Mouse (Mus musculus) thymus, adult 2 months (tissue): ENCODE measurements around the gene Gucy2d.

Experiments
- CTCF ChIP-seq: fragments of 200-500 bp; IDR thresholded peaks from 2 replicates; pipeline ENCODE4 v1.5.1; 2012; ENCODE audit warnings: mild to moderate bottlenecking, control low read depth, low read length, moderate library complexity, borderline replicate concordance; ENCODE audit not compliant: control insufficient read depth, poor library complexity, insufficient read depth; ENCODE audit errors: extremely low read depth
- POLR2A ChIP-seq: fragments of 200-500 bp; IDR thresholded peaks from 2 replicates; pipeline ENCODE4 v1.6.1; 2012; ENCODE audit warnings: mild to moderate bottlenecking, low read length, control low read depth, moderate library complexity; ENCODE audit not compliant: control insufficient read depth, poor library complexity, insufficient read depth; ENCODE audit errors: extremely low read depth

DNA sequence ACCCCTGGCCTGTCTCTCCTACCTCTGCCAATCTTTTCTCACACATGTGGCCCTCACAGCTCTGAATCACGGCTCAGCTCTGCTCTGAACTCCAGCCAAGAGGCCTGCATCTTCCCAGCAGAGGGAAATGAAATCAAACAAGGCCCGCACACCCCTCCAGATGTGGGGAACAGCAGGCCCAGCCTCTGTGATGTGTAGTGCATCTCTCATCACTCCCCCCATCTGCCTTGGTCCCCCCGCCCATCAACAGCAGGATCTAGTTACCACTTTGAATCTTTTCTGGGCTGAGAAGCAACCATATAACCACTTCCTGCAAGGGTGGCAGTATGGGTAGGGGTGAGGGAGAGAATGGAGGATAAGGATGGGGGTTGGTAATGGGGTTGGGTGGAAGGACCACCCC lies 28.9 kb downstream of the Gucy2d start:
- TF ChIP-seq CTCF = no peak
- no peak for TF ChIP-seq POLR2A
